ENCODE assay signal across 14 mouse cellular contexts in the genomic region with DNA sequence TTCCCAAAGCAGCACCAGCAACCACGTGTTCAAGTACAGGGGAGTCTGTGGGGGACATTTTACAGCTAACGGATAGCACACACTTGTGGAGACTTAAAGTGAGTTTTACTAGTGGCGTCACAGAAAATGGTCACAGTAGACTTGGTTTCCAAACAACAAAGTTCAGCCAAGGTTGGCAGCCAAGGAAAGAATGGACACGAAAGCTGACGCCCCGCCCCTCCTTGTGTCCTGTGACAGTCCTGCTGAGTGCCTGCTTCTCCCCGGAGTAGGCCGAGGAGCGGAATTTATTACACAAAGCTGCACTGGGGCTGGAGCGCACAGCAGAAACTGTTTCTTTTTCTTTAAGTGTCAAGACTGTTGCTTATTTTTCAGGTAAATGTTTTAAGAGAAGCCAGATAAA. TPM values are rescaled to one million over a fixed set of nuclear protein-coding genes. Genes with fewer than 3 reads are reported as not detected.
DNase-seq lines count a peak whose midpoint lies in the region; ATAC-seq and TF ChIP-seq lines count a peak whose summit lies in the region.
"Had no signal": no experiment of that assay in that cellular context is flagged by ENCODE, and none has a peak within 500 bp of the region (broad histone marks: within the 10 kb centered on the region; RNA-seq: fewer than 3 reads in every experiment).

No protein-coding gene starts in this region.

- no peaks in the 10 kb centered on the region for H3K79me2 ChIP-seq in macrophage (ENCODE audit: inconsistent target)

- peak; percentile 9 for DNase-seq in adrenal gland, postnatal 25 days
- no peak for DNase-seq in adrenal gland, postnatal 4 days (ENCODE audit: low spot score in 2 of 2)
- peak; percentile 23 for DNase-seq in neural tube, embryonic 11.5 days (ENCODE audit: low spot score)
- DNase-seq in kidney, postnatal 4 days, result peak; percentile 23 to 42
- no peak for DNase-seq in forebrain, postnatal 0 days
- no peak for DNase-seq in urinary bladder, adult 2 months (ENCODE audit: low spot score)
- DNase-seq: cerebellum, adult 2 months; layer of hippocampus, adult 9-11 months; right cerebral cortex, postnatal 25 days had no signal

- ATAC-seq in neural tube, embryonic 11.5 days (ENCODE audit: insufficient read depth, low FRiP score, low TSS enrichment), result no peak
- ATAC-seq in neural tube, embryonic 15.5 days (ENCODE audit: low FRiP score), result no peak
- ATAC-seq in forebrain, postnatal 0 days, result no peak
- ATAC-seq: hindbrain, postnatal 0 days had no signal

- no peaks in the 10 kb centered on the region for H3K9me3 ChIP-seq in neural tube, embryonic 11.5 days (ENCODE audit: control insufficient read depth, low read length)
- H3K9me3 ChIP-seq in neural tube, embryonic 15.5 days (replicated peaks), result no peaks in the 10 kb centered on the region
- H3K9me3 ChIP-seq in forebrain, postnatal 0 days (ENCODE audit: low read length), result no peaks in the 10 kb centered on the region
- H3K9me3 ChIP-seq: limb, embryonic 10.5 days had no signal

- no peak overlapping the region for H3K9ac ChIP-seq in neural tube, embryonic 11.5 days (ENCODE audit: low read length)
- no peak overlapping the region for H3K9ac ChIP-seq in neural tube, embryonic 15.5 days (replicated peaks)
- no peak overlapping the region for H3K9ac ChIP-seq in forebrain, postnatal 0 days
- H3K9ac ChIP-seq: liver, embryonic 14.5 days had no signal

- no peak for TF ChIP-seq CTCF in forebrain, postnatal 0 days (IDR thresholded peaks at IDR 0.05; ENCODE audit: low read depth)

- H3K27ac ChIP-seq in neural tube, embryonic 11.5 days (ENCODE audit: low read depth, low read length), result no peak overlapping the region
- no peak overlapping the region for H3K27ac ChIP-seq in neural tube, embryonic 15.5 days (replicated peaks)
- peak overlapping the region; percentile 54 for H3K27ac ChIP-seq in macrophage
- no peak overlapping the region for H3K27ac ChIP-seq in forebrain, postnatal 0 days (ENCODE audit: low read depth, low read length)
- H3K27ac ChIP-seq: hindbrain, postnatal 0 days; limb, embryonic 10.5 days; liver, embryonic 14.5 days had no signal

- 46% methylated on average over 10 of the region's 10 CpGs for WGBS in neural tube, embryonic 11.5 days
- 24% methylated on average over 10 of the region's 10 CpGs for WGBS in neural tube, embryonic 15.5 days
- 96% methylated on average over 10 of the region's 10 CpGs for WGBS in macrophage (ENCODE audit: missing documents)
- 39% methylated on average over 10 of the region's 10 CpGs for WGBS in forebrain, postnatal 0 days

- H3K4me2 ChIP-seq in neural tube, embryonic 11.5 days (ENCODE audit: low read depth), result no peak overlapping the region
- H3K4me2 ChIP-seq in neural tube, embryonic 15.5 days, result no peak overlapping the region
- no peak overlapping the region for H3K4me2 ChIP-seq in forebrain, postnatal 0 days (ENCODE audit: low read depth)

- no peaks in the 10 kb centered on the region for H3K27me3 ChIP-seq in neural tube, embryonic 11.5 days (ENCODE audit: control insufficient read depth, insufficient read depth, low read length)
- H3K27me3 ChIP-seq in neural tube, embryonic 15.5 days (replicated peaks), result no peaks in the 10 kb centered on the region
- no peaks in the 10 kb centered on the region for H3K27me3 ChIP-seq in forebrain, postnatal 0 days (ENCODE audit: insufficient read depth, low read length)

- no peak overlapping the region for H3K4me3 ChIP-seq in neural tube, embryonic 11.5 days (ENCODE audit: low read depth, low read length)
- no peak overlapping the region for H3K4me3 ChIP-seq in neural tube, embryonic 15.5 days (replicated peaks)
- no peak overlapping the region for H3K4me3 ChIP-seq in macrophage (ENCODE audit: inconsistent target)
- H3K4me3 ChIP-seq in forebrain, postnatal 0 days (ENCODE audit: low read depth, low read length), result no peak overlapping the region
- H3K4me3 ChIP-seq: limb, embryonic 10.5 days had no signal

- H3K4me1 ChIP-seq in neural tube, embryonic 11.5 days (ENCODE audit: control insufficient read depth, insufficient read depth, low read length), result no peaks in the 10 kb centered on the region
- H3K4me1 ChIP-seq in neural tube, embryonic 15.5 days, result peaks cover 13% of the 10 kb centered on the region
- H3K4me1 ChIP-seq in forebrain, postnatal 0 days (ENCODE audit: insufficient read depth), result no peaks in the 10 kb centered on the region

- no peaks in the 10 kb centered on the region for H3K36me3 ChIP-seq in neural tube, embryonic 11.5 days (ENCODE audit: control insufficient read depth, insufficient read depth, low read length)
- H3K36me3 ChIP-seq in neural tube, embryonic 15.5 days, result no peaks in the 10 kb centered on the region
- no peaks in the 10 kb centered on the region for H3K36me3 ChIP-seq in macrophage (ENCODE audit: inconsistent target)
- H3K36me3 ChIP-seq in forebrain, postnatal 0 days (ENCODE audit: insufficient read depth), result no peaks in the 10 kb centered on the region
- H3K36me3 ChIP-seq: limb, embryonic 10.5 days had no signal

RNA-seq across cellular contexts. Expression of a gene that starts 58.2 kb away (rescaled TPM):
- 28.5 and 35.1 TPM in 2 replicates for total RNA-seq in adrenal gland, postnatal 25 days (2021)
- total RNA-seq in adrenal gland, postnatal 4 days (2021), result 10 to 100 TPM; 26.9 to 35.9 TPM
- polyA plus RNA-seq in neural tube, embryonic 11.5 days (2014; fragmentation: Nextera tagmentation; extraction: Ambion mirVana), result 49.3 and 51.2 TPM in 2 replicates
- polyA plus RNA-seq in neural tube, embryonic 15.5 days (2015; fragmentation: Nextera tagmentation; extraction: Ambion mirVana), result 39.4 and 47.8 TPM in 2 replicates
- 10 to 100 TPM in 16 of 26 experiments, 1 to 10 TPM in 10; 2.6 to 42.7 (median 14.2) TPM for total RNA-seq in macrophage (2018; cell fraction: chromatin; rRNA removed)
- total RNA-seq in macrophage (2018; cell fraction: cytosol; rRNA removed), result 10 to 100 TPM; 26.2 to 51.7 (median 38.3) TPM
- total RNA-seq in macrophage (2018; cell fraction: nucleus; rRNA removed), result 10 to 100 TPM; 15.5 to 78.8 (median 28.0) TPM
- 32.1 to 39.4 TPM (median 37.6 TPM) in 3 replicates for polyA plus RNA-seq in macrophage (2018)
- total RNA-seq in forebrain, postnatal 0 days (2014; rRNA removed), result 24.0 and 26.2 TPM in 2 replicates
- 23.8 and 34.7 TPM in 2 replicates for polyA plus RNA-seq in forebrain, postnatal 0 days (2015; fragmentation: Nextera tagmentation; extraction: Ambion mirVana)
- polyA plus RNA-seq in urinary bladder, adult 2 months (2012; rRNA removed), result 43.5 and 44.5 TPM in 2 replicates

Comparison
In these comparisons a context has a peak if more than half of its experiments do, and no peak if none do; other contexts are left out.
1. DNase-seq: peak in adrenal gland, postnatal 25 days (single experiment), neural tube, embryonic 11.5 days (single experiment) and kidney, postnatal 4 days (2 of 2); none in adrenal gland, postnatal 4 days (0 of 2), forebrain, postnatal 0 days (single experiment) and urinary bladder, adult 2 months (single experiment).